In genomic region chr14:77662994-77663393, GRCm38 (mm10) we compare ENCODE assay signal across 16 mouse cellular contexts.
"Had no signal": no experiment of that assay in that cellular context is flagged by ENCODE, and none has a peak within 500 bp of the region (broad histone marks: within the 10 kb centered on the region; RNA-seq: fewer than 3 reads in every experiment).

No protein-coding gene starts in this region.

- H3K4me2 ChIP-seq: liver, embryonic 15.5 days; lung, embryonic 14.5 days; midbrain, embryonic 12.5 days; neural tube, embryonic 12.5 days; stomach, embryonic 15.5 days had no signal

- H3K36me3 ChIP-seq: liver, embryonic 15.5 days; midbrain, embryonic 10.5 days; midbrain, embryonic 12.5 days; neural tube, embryonic 12.5 days; stomach, embryonic 15.5 days had no signal

- ATAC-seq: midbrain, embryonic 16.5 days had no signal

- H3K9me3 ChIP-seq: liver, embryonic 15.5 days; midbrain, embryonic 10.5 days; midbrain, embryonic 12.5 days; neural tube, embryonic 12.5 days; stomach, embryonic 15.5 days had no signal

- DNase-seq: lung, adult 18-20 months; lung, embryonic 14.5 days; lung, postnatal 10 days; lung, postnatal 4 days; midbrain, embryonic 14.5 days; right cerebral cortex, postnatal 14 days; thymus, adult 2 months; thymus, postnatal 25 days; thymus, postnatal 4 days had no signal

- H3K27ac ChIP-seq: liver, embryonic 15.5 days; midbrain, embryonic 12.5 days; neural tube, embryonic 12.5 days; stomach, embryonic 15.5 days; stomach, postnatal 0 days had no signal

- H3K9ac ChIP-seq: liver, embryonic 15.5 days; lung, embryonic 14.5 days; midbrain, embryonic 12.5 days; neural tube, embryonic 12.5 days; stomach, embryonic 15.5 days had no signal

- H3K27me3 ChIP-seq: liver, embryonic 15.5 days; midbrain, embryonic 12.5 days; neural tube, embryonic 12.5 days; stomach, embryonic 15.5 days had no signal

- H3K4me3 ChIP-seq: liver, embryonic 15.5 days; midbrain, embryonic 10.5 days; midbrain, embryonic 12.5 days; neural tube, embryonic 12.5 days; stomach, embryonic 15.5 days had no signal
